In the genomic region with DNA sequence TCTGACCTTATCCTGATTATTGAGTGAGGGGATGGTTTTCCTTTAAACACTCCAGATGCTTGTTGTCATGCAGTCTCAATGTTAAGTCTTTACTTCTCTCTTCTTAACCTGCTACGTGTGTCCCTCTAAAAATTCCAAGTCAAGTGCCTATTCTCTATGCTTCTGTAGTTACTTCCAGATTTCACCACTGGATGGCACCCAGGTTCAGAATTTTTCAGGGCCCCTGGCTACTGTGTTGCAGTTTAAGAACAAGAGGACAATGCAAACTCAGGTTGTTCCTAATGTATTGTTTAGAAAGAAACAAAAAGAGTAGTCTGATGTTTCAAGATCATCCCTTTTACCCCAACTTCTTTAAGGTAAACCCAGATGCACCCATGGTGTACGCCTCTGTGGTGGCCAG, we compare ENCODE assay signal across 8 mouse cellular contexts. TPM values are rescaled to one million over a fixed set of nuclear protein-coding genes. Genes with fewer than 3 reads are reported as not detected.
A peak's percentile ranks its signal among the peaks of the same experiment; 100 is the strongest.
DNase-seq lines count a peak whose midpoint lies in the region; ATAC-seq and TF ChIP-seq lines count a peak whose summit lies in the region.

No protein-coding gene starts in this region.

- H3K9ac ChIP-seq in heart, embryonic 16.5 days (ENCODE audit: low read length), result no peak overlapping the region
- no peak overlapping the region for H3K9ac ChIP-seq in heart, embryonic 12.5 days
- H3K9ac ChIP-seq in heart, postnatal 0 days (replicated peaks; ENCODE audit: low read depth, low read length), result no peak overlapping the region

- peak overlapping the region; percentile 75; the same call in 1 of the 2 replicates for H3K27ac ChIP-seq in heart, embryonic 16.5 days (ENCODE audit: low read length)
- H3K27ac ChIP-seq in heart, embryonic 12.5 days (ENCODE audit: poor library complexity, severe bottlenecking), result no peak overlapping the region
- H3K27ac ChIP-seq in heart, postnatal 0 days (ENCODE audit: low read depth), result peak overlapping the region; percentile 64

- no peaks in the 10 kb centered on the region for H3K9me3 ChIP-seq in heart, embryonic 16.5 days (replicated peaks; ENCODE audit: control insufficient read depth, low read length)
- H3K9me3 ChIP-seq in heart, embryonic 12.5 days (replicated peaks), result no peaks in the 10 kb centered on the region
- H3K9me3 ChIP-seq in E14TG2a.4 (ENCODE audit: low read length), result peaks cover 15% of the 10 kb centered on the region
- no peaks in the 10 kb centered on the region for H3K9me3 ChIP-seq in heart, postnatal 0 days (replicated peaks; ENCODE audit: control insufficient read depth, low read length)

- no peak overlapping the region for H3K4me2 ChIP-seq in heart, embryonic 16.5 days (ENCODE audit: low read depth, low read length)
- no peak overlapping the region for H3K4me2 ChIP-seq in heart, embryonic 12.5 days
- no peak overlapping the region for H3K4me2 ChIP-seq in heart, postnatal 0 days (ENCODE audit: low read depth, low read length)

- DNase-seq in brain, adult 2 months (ENCODE audit: low read depth, low spot score), result peak; percentile 65
- DNase-seq in heart, postnatal 0 days (ENCODE audit: low spot score), result peak; percentile 68
- peak; percentile 16 for DNase-seq in left cerebral cortex, adult 11 months (ENCODE audit: low spot score)
- DNase-seq in naive thymus-derived CD4-positive, alpha-beta T cell, adult 2 months (ENCODE audit: low read depth), result peak; percentile 3
- no peak for DNase-seq in yolk sac, embryonic 10.5 days (ENCODE audit: low spot score)

- H3K4me3 ChIP-seq in heart, embryonic 16.5 days (ENCODE audit: low read length), result no peak overlapping the region
- no peak overlapping the region for H3K4me3 ChIP-seq in heart, embryonic 12.5 days
- no peak overlapping the region for H3K4me3 ChIP-seq in E14TG2a.4 (replicated peaks; ENCODE audit: low read length)
- no peak overlapping the region for H3K4me3 ChIP-seq in heart, postnatal 0 days (ENCODE audit: low read depth, low read length)

- H3K36me3 ChIP-seq in heart, embryonic 16.5 days (ENCODE audit: control insufficient read depth, insufficient read depth), result peaks cover 3% of the 10 kb centered on the region; the same call in 1 of the 2 replicates
- H3K36me3 ChIP-seq in heart, embryonic 12.5 days, result peaks cover 14% of the 10 kb centered on the region
- no peaks in the 10 kb centered on the region for H3K36me3 ChIP-seq in E14TG2a.4 (ENCODE audit: insufficient read depth, low read length)
- H3K36me3 ChIP-seq in heart, postnatal 0 days (replicated peaks; ENCODE audit: control insufficient read depth, insufficient read depth, low read length), result peaks cover 3% of the 10 kb centered on the region; the same call in 1 of the 2 replicates

- no peak for TF ChIP-seq EP300 in heart, postnatal 0 days (IDR thresholded peaks at IDR 0.05; ENCODE audit: low read depth)

- 0 out of 2 replicates have a peak, but pooled peaks have one; percentile 52 for ATAC-seq in heart, embryonic 16.5 days (replicated peaks; ENCODE audit: extremely low read depth, insufficient read depth, low FRiP score)
- no peak for ATAC-seq in heart, embryonic 12.5 days (ENCODE audit: insufficient number of reproducible peaks, low FRiP score)
- peak; percentile 47; the same call in 1 of the 2 replicates for ATAC-seq in heart, postnatal 0 days (ENCODE audit: insufficient read depth, low read depth)

- peaks cover 15% of the 10 kb centered on the region for H3K4me1 ChIP-seq in heart, embryonic 16.5 days (ENCODE audit: control insufficient read depth, insufficient read depth, low read length)
- H3K4me1 ChIP-seq in heart, embryonic 12.5 days (replicated peaks), result peaks cover 25% of the 10 kb centered on the region
- no peaks in the 10 kb centered on the region for H3K4me1 ChIP-seq in E14TG2a.4 (replicated peaks; ENCODE audit: low read depth, low read length)
- peaks cover 13% of the 10 kb centered on the region for H3K4me1 ChIP-seq in heart, postnatal 0 days (ENCODE audit: control insufficient read depth, insufficient read depth)

- WGBS in heart, embryonic 16.5 days, result 54% methylated on average over 2 of the region's 2 CpGs
- WGBS in heart, embryonic 12.5 days, result 61% methylated on average over 2 of the region's 2 CpGs
- 52% methylated on average over 2 of the region's 2 CpGs for WGBS in heart, postnatal 0 days

- peak; percentile 45 for TF ChIP-seq CTCF in E14TG2a.4 (conservative IDR thresholded peaks at IDR 0.05; ENCODE audit: low read length)
- TF ChIP-seq CTCF in heart, postnatal 0 days (IDR thresholded peaks at IDR 0.05; ENCODE audit: low read depth), result peak; percentile 67

- no peaks in the 10 kb centered on the region for H3K27me3 ChIP-seq in heart, embryonic 16.5 days (ENCODE audit: control insufficient read depth, insufficient read depth, low read length)
- no peaks in the 10 kb centered on the region for H3K27me3 ChIP-seq in heart, embryonic 12.5 days (replicated peaks)
- no peaks in the 10 kb centered on the region for H3K27me3 ChIP-seq in E14TG2a.4 (ENCODE audit: insufficient read depth, low read length)
- no peaks in the 10 kb centered on the region for H3K27me3 ChIP-seq in heart, postnatal 0 days (ENCODE audit: control insufficient read depth, insufficient read depth, low read length)

RNA-seq across cellular contexts. Expression of gene Palld, which starts 8.4 kb away (rescaled TPM):
- polyA plus RNA-seq in heart, embryonic 16.5 days (2015; fragmentation: Nextera tagmentation; extraction: Ambion mirVana), result 189 and 190 TPM in 2 replicates
- 208 and 231 TPM in 2 replicates for polyA plus RNA-seq in heart, embryonic 12.5 days (2016; fragmentation: Nextera tagmentation; extraction: Ambion mirVana)
- 103 and 111 TPM in 2 replicates for total RNA-seq in heart, postnatal 0 days (2014; rRNA removed; ENCODE audit: low replicate concordance)
- 121 and 127 TPM in 2 replicates for polyA plus RNA-seq in heart, postnatal 0 days (2015; fragmentation: Nextera tagmentation; extraction: Ambion mirVana)

RNA-seq across cellular contexts. Expression of gene Ddx60, which starts 33.8 kb away (rescaled TPM):
- polyA plus RNA-seq in heart, embryonic 16.5 days (2015; fragmentation: Nextera tagmentation; extraction: Ambion mirVana), result 2.7 and 3.2 TPM in 2 replicates
- 2.0 and 2.6 TPM in 2 replicates for polyA plus RNA-seq in heart, embryonic 12.5 days (2016; fragmentation: Nextera tagmentation; extraction: Ambion mirVana)
- total RNA-seq in heart, postnatal 0 days (2014; rRNA removed; ENCODE audit: low replicate concordance), result 1.5 and 2.6 TPM in 2 replicates
- 4.5 and 4.7 TPM in 2 replicates for polyA plus RNA-seq in heart, postnatal 0 days (2015; fragmentation: Nextera tagmentation; extraction: Ambion mirVana)
